Mouse (Mus musculus) 416B (cell line): ENCODE results near the gene Cmpk2.
"Not testable (repeated sequence)": the region's sequence is repeated elsewhere in the genome, so short reads cannot be mapped to it uniquely, and the experiment has no call there.

ENCODE experiments used
- DNase-seq: peaks from one replicate; pipeline ENCODE4 v3.0.0; 2011; ENCODE audit warnings: low read depth

The Cmpk2 gene

GRCm38 (mm10) chr12:26478196-26479004 is 9.4 kb downstream of the Cmpk2 start:
- DNase-seq, result no peak

- DNase-seq, result not testable (repeated sequence)
Measured at GRCm38 (mm10) chr12:26485738-26486580, 17.0 kb downstream of the Cmpk2 start.

DNA sequence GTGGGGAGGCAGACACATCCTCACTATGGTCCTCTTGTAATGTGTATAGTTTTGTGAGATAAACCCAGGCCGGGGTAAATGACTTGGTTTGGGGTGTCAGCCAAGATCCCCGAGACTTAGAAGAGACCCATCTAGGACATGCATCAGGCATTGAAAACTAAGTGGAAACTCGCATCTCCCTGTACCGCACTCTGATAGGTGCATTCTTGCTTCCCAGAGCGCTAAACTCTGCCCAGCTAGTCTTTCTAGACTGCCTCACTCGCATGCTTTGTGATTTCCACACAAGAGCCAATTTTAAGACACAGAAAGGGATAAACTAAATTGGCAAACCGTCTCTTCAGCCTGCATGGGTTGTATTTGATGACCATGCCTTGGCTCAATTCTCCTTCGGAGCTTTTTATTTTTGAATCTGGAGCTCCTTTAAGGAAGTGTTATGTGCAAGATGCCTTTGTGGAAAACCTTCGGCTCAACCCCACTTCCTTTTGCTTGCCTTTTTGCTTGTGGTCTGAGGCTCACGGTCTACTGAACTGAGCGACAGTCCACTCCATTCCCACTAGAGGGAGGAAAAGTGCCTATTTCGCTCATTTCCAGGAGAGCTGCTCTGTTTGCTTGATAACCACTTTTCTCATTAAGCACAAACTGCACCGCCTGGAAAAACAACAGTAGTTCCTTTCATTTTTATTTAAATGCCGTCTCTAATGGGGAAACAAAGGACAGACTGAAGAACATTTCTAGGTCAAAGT is 19.0 kb downstream of the Cmpk2 start:
- DNase-seq, result peak; percentile 31

DNA sequence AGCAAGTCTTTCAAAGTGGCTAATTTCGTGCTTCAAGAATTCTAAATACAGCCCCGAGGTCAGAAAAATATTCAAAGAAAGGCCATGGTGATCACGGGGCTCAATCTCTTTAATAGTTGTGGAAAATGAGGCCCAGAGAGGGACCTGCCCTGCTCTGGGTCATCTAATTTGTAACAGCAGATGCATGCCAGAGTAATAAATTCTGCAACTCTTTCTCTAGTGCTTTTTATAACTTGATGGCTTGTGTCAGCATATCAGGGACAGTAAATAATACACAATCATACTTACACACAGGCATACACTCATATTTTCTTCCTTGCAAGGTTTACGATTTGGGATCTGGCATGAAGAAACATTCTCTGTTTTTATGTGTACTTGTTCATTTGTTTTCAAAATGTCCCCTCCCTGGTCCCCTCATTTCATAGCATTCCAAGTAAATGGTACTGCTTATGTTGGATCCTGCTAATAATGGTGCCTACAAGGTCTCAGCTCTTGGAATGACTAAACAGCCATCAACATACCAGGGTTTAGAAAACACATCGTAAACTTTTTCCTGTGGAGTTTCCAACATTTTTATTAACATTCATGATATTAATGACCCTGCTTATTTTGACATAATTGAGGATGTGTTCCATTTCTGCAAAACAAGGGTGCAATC is 19.7 kb downstream of the Cmpk2 start:
- no peak for DNase-seq

GRCm38 (mm10) chr12:26489942-26490341 is 20.9 kb downstream of the Cmpk2 start:
- DNase-seq, result peak; percentile 12

DNA sequence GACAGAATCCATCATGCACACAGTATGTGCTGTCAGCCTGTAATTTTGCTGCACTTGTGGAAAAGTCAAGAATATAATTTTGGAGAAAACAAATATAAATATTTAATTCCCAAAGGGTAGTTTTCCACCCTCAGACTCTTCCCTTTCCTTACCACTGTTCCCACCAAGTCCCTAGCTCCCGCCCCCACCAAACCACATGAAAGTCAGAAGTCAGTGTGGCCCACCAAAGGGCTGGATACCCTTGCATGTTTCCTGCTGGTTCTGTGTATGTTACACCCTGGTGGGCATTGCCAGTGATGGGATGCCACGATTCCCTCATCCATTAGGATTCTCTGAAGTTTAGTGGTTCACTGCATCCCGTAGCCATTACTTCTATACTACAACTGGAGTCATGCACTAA is 32.0 kb downstream of the Cmpk2 start:
- DNase-seq, result no peak

- DNase-seq, result no peak
Measured at GRCm38 (mm10) chr12:26510971-26511370, 42.0 kb downstream of the Cmpk2 start.

DNA sequence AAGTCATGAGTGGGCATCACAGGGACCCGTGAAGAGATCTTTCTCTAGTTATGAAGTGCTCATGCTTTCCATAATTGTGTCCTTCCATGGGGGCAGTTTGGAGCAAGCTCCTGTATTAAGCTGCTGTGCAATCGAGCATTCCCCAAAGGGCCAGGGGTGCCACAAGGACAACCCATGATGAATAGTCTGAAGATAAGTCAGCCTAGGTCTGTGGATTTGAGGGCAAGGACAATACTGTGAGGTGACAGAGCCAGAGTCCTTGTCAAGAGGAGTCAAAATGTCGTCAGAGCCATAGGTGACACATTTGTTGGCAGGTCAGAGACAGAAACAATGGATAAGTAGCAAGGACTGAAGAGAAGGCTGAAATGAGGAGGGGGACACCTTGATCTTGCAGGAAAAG is 49.2 kb downstream of the Cmpk2 start:
- no peak for DNase-seq

DNA sequence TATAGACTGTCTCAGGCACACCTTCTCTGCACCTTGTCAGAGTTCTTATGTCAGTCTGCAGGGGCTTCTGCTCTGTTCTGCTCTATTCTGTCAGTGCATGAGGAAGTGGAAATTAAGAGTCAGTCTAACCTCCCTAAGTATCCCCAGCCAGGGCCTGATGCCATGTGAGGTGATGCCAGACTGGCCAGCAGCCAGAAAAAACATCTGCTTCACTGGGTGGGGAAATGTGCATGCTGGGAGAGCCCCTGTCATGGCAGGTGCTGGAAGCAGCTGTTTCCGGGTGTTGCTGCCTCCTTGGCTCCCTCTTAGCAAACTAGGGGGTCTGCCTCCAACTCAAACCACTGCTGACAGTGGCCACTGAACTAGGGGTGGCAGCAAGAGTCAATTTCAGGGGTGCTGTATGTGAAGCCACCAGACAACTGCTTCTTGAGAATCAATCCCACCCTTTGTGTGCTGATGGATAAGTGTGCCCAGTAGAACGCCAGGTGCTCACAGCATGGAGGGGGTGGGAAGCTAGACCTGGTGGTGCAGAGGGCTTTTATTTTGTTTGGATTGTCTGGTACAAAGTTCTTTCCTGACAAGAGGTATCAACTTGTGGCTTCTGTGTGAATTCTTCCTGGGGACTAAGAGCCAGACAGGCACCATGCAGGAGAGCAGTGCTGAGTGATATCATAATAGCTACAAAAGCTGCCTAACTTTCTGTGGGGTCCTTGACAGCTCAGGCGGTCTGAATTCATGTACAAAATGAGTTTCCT is 56.1 kb downstream of the Cmpk2 start:
- DNase-seq, result peak; percentile 38

- no peak for DNase-seq
Measured at GRCm38 (mm10) chr12:26525698-26526026, 56.7 kb downstream of the Cmpk2 start.
